Mouse (Mus musculus): ENCODE measurements around the gene Fam189a2.

The Fam189a2 gene

GRCm38 (mm10) chr19:24030871-24031556 lies at the start of gene Fam189a2:
Fam189a2 (minus strand) TSS chr19:24031019.
- DNase-seq (ENCODE audit: low read depth, low spot score) = no peak

DNA sequence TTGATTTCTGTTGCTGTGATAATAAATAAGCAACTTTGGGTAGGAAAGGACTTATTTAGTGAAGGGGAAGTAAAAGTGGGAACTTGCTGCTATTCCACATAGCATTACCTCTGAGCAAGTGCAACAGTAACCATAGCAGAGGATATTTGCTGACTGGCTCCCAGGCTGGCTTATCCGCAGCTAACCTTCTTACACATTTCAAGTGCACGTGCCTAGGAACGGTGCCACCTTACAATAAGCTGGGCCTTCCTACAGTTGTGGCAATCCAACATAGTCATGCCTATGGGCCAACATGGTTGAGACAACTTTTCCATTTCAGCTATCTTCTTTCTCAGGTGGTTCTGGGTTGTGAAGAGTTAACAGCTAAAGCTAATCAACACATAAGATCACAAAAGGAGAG lies 46.8 kb upstream of the Fam189a2 start:
- no peak for DNase-seq (ENCODE audit: low read depth, low spot score)

DNA sequence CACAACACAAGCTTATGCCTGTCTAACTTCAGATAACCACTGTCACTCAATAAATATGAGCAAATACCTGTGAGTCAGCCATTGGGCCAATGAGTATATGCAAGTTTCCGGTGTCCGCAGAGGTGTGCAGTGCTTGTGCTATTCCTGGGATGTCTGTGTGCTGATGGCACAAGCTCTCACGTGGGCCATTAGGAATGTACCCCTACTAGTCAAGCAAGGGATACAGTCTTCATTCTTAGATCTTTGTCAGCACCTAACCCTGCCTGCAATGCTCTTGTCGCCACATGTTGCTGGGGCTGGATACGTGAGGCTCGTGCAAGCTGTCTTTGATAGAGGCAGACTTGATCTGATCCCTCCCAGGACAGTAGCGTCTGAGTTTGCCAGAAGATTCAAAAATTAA lies 45.7 kb upstream of the Fam189a2 start:
- DNase-seq (ENCODE audit: low read depth, low spot score) = no peak

- DNase-seq (ENCODE audit: low read depth, low spot score) = no peak
Measured at GRCm38 (mm10) chr19:24075927-24076326, 45.1 kb upstream of the Fam189a2 start.

GRCm38 (mm10) chr19:24073155-24073554 lies 42.3 kb upstream of the Fam189a2 start:
- no peak for DNase-seq (ENCODE audit: low read depth, low spot score)

DNA sequence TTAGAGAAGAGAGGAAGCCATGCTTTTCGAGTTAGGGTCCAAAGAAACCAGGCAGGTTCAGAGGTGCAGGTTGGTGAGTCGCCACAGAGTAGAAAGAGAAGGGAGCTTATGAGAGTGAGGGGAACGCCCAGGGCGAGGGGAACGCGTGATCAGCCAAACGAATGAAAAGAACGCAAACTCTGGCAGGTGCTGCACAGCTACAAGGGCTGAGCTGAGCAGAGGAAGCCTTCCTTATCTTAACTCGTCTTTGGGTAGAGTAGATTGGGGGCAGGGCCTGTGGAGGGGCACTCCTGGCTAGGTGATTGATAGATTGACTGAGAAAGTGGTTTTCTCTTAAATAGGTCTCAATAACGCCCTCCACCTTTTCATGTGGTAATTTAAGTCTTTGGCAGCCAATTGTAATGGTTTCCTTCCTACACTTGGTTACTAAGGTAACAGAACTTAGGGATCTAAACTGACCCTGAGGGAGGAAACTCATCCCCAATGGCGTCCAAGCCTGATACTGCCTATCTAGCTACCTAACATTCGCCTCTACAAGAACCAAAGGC lies 33.6 kb upstream of the Fam189a2 start:
- no peak for DNase-seq (ENCODE audit: low read depth, low spot score)

DNA sequence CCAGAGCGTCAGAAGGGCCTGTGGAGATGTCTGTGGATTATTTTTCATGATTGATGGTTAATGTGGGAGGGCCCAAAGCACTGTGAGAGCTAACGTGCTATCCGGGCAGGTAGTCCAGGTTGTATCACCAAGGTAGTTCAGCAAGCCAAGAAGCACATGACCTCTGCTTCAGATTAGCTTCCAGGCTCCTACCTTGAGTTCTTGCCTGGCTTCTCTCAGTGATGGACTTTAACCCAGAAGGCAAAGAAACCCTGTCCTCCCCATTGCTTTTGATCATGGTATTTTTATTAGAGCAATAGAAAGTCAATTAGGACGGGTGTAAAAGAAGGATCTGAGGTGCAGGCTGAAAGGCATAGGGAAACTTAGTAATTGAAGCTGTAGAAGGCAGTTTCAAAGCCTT lies 32.8 kb upstream of the Fam189a2 start:
- no peak for DNase-seq (ENCODE audit: low read depth, low spot score)

- DNase-seq (ENCODE audit: low read depth, low spot score) = no peak
Measured at GRCm38 (mm10) chr19:24058851-24059250, 28.0 kb upstream of the Fam189a2 start.

DNA sequence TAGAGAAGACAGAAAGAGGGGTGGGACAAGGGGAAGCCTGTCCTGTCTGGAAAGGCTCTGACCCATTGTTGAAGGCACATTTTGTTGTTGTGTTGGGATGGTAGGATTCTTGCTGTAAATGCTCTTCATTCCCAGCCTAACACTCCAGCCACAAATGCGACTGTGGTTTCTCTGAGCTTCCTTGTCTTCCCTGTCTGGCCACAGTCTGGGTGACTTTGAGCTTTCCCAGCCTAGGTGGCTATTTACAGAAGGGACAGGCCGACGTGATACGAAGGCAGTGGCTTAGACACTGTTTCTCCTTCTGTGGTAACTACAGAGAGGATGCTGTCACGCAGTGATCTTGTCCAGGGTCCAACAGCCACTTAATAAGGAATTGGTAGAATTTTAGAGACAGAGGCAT lies 27.2 kb upstream of the Fam189a2 start:
- no peak for DNase-seq (ENCODE audit: low read depth, low spot score)

DNA sequence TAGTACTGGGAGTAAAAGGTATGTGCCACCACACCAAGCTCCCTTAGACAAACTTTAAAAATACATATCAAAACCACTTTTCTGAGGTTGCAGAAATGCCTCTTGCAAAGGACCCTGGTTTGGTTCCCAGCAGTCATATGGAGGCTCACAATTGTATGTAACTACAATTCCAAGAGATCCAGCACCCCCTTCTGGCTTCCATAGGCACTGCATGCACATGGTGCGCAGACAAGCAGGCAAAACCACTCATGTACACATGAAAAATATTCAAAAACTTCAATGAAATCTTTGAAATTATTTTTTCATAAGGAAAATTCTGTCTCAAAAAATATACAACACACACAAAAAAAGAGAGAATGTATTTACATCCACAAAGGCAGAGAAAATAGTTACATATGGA lies 26.1 kb upstream of the Fam189a2 start:
- no peak for DNase-seq (ENCODE audit: low read depth, low spot score)

- DNase-seq (ENCODE audit: low read depth, low spot score) = no peak
Measured at GRCm38 (mm10) chr19:24054904-24055303, 24.1 kb upstream of the Fam189a2 start.

- no peak for DNase-seq (ENCODE audit: low read depth, low spot score)
Measured at GRCm38 (mm10) chr19:24054265-24054664, 23.4 kb upstream of the Fam189a2 start.

DNA sequence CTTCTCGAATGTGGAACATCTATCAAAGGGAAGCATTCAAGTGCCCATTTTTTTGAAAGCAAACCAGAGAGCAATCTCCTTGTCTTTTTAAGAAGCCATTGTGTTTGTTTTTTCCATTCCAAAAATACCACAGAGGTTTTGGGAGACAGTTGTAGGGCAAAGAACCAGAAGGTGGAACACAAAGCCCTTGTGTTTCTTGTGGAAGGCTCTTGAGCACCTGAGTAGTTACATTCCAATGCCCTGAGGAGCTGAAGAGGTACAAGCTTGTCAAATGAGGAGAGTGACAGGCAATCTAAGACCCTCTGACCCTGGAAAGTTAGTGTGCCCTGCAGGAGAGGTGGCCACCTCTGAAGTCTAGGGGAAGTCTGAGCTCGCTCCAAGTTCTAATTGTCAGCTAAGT lies 19.7 kb upstream of the Fam189a2 start:
- DNase-seq (ENCODE audit: low read depth, low spot score) = no peak

DNA sequence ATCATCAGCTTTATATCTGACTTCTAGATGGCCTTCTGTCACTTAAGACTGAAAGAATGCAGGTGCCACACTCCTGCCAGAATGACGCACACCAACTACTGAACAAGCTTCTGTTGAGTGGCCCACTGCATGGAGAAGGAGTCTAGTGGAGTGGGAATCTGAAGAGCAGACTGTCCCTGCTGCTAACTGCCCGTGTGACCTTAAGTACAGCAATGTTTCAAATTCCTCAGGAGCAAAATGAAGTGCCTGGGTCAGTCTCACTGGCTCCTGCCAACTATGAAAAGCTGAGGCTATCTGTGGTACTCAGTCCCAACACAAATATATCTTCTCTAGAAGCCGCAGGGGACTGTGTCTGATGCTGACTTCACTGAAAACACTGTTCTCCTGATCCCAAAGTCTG lies 18.5 kb upstream of the Fam189a2 start:
- DNase-seq (ENCODE audit: low read depth, low spot score) = no peak

DNA sequence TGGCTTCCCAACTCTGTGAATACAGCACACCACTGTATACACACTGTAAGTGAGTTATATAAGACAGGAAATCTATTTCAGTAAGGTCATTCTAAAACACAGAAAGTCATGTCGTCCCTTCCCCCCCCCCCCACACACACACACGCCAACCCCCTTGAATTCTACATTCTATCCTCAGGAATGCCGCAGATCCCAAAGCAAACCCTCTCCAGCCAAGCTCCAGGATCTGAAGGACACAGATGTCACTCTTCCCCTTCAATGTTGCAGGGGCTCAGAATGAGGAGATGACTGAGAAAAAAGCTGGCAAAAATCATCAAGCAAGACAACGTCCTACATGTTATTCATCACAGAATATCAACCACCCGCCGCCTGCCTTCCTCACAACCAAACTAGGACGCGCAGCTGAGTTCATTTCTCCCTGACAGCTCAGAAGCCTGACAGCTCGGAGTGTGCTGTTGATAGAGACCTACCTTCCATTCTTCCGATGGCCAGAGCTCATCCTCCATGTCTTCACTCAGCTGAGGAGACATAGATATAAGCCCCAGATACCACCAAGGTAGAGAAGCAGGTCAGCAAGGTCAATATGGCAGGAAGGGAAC lies 15.7 kb upstream of the Fam189a2 start:
- no peak for DNase-seq (ENCODE audit: low read depth, low spot score)

DNA sequence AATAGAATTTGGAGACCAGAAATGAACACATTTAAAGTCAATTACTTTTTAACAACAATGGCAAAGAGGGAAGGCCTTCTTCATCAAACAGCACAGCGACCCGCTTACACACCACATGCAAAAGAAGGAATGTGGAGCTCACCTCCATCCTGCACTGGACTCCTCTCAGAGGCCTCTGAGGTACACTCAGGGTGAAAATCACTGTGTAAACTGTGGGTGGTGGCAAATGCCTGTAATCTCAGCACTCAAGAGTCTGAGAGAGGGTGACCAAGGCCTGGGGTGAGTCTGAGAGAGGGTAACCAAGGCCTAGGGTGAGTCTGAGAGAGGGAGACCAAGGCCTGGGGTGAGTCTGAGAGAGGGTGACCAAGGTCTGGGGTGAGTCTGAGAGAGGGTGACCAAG lies 11.6 kb upstream of the Fam189a2 start:
- no peak for DNase-seq (ENCODE audit: low read depth, low spot score)

- no peak for DNase-seq (ENCODE audit: low read depth, low spot score)
Measured at GRCm38 (mm10) chr19:24039061-24039853, 8.4 kb upstream of the Fam189a2 start.

- DNase-seq (ENCODE audit: low read depth, low spot score) = no peak
Measured at GRCm38 (mm10) chr19:24034367-24034766, 3.5 kb upstream of the Fam189a2 start.

DNA sequence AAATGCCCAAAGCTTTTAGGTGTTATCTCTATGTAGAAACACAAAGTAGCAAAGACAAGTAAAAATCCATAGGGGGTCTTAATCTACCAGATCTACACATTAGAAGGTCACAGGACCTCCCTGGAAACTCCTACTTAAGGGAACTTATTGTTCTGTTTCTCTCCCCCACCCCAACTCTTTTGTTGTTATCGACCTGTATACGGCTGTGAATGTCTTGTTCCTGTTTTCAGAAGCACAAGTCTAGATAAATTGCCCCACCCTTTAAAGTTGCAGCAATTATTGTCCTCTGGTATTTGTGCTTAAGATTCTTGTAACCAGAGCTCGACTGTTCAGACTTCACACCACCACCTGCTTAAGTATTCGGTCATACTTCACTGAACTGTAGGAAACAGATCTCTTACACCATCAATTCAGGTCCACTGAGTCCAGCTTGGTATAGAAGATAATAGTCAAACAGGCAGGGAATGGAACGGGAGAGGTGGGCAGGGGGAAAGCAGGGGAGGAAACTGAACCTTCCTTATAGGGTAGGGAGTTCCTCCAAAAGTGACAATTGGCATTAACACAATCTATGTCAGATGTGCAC lies 1.9 kb upstream of the Fam189a2 start:
- DNase-seq (ENCODE audit: low read depth, low spot score) = no peak

DNA sequence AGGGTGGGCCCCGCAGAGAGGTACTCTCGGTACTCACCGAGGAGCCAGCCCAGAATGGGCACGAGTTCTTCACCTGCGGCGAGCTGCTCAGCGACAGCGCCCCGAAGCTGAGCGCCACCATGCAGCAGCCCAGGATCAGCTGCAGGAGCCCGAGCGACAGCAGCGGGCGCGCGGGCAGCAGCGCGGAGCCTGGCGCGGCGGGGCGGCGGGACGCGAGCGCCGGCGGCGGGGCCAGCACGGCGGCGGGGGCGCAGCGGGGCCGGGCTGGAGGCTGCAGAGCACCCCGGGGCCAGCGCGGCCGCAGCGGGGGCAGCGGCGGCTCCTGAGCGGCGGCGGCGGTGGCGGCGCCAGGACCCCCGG lies 328 bp downstream of the Fam189a2 start:
- DNase-seq (ENCODE audit: low read depth, low spot score) = no peak

- no peak for DNase-seq (ENCODE audit: low read depth, low spot score)
Measured at GRCm38 (mm10) chr19:24029616-24030510, 956 bp downstream of the Fam189a2 start.
